Mouse (Mus musculus) stomach, embryonic 16.5 days (tissue): ENCODE results near the gene Slit3. TPM values are rescaled to one million over a fixed set of nuclear protein-coding genes. Genes with fewer than 3 reads are reported as not detected.

Experiments used
- ATAC-seq: fragments of 200-750 bp; cut with Nextera tagmentation; 2 replicates; pipeline ENCODE4 v1.8.0; 2017; ENCODE audit warnings: moderate number of reproducible peaks, moderate TSS enrichment; ENCODE audit not compliant: insufficient read depth, low FRiP score
- H3K27ac ChIP-seq: fragments of 300-500 bp; sonication (generic); 2 replicates; pipeline ENCODE4 v1.5.1; 2014; ENCODE audit warnings: low read length
- H3K27me3 ChIP-seq: fragments of 300-500 bp; sonication (generic); 2 replicates; pipeline ENCODE4 v1.6.1; 2014; ENCODE audit warnings: low read length, control low read depth, mixed read lengths; ENCODE audit not compliant: control insufficient read depth, insufficient read depth
- H3K36me3 ChIP-seq: fragments of 300-500 bp; sonication (generic); 2 replicates; pipeline ENCODE4 v1.6.1; 2014; ENCODE audit warnings: low read length; ENCODE audit not compliant: control insufficient read depth, insufficient read depth
- H3K4me1 ChIP-seq: fragments of 300-500 bp; sonication (generic); 2 replicates; pipeline ENCODE4 v1.6.1; 2014; ENCODE audit warnings: low read length, control low read depth, mixed read lengths; ENCODE audit not compliant: control insufficient read depth, insufficient read depth
- H3K4me2 ChIP-seq: fragments of 300-500 bp; sonication (generic); 2 replicates; pipeline ENCODE4 v1.6.1; 2014; ENCODE audit warnings: low read depth, low read length, mixed read lengths
- H3K4me3 ChIP-seq: fragments of 300-500 bp; sonication (generic); replicated peaks from 2 replicates; pipeline ENCODE4 v1.5.1; 2014; ENCODE audit warnings: mild to moderate bottlenecking, low read length
- H3K9ac ChIP-seq: fragments of 300-500 bp; sonication (generic); 2 replicates; pipeline ENCODE4 v1.6.1; 2014; ENCODE audit warnings: low read length
- H3K9me3 ChIP-seq: fragments of 300-500 bp; sonication (generic); replicated peaks from 2 replicates; pipeline ENCODE4 v1.6.1; 2016; ENCODE audit warnings: low read length, control low read depth; ENCODE audit not compliant: control insufficient read depth
- WGBS: fragments of 180-500 bp; shearing (Covaris S2); extraction: QIAGEN DNeasy Blood & Tissue Kit; methylation state at CpG from one replicate; pipeline ENCODE4 v1.1.7; 2014; 5-methylcytosine and 5-hydroxymethylcytosine counted together
- polyA plus RNA-seq: library from polyadenylated mRNA; unstranded; fragments of >200 nt; fragmentation: Nextera tagmentation; extraction: Ambion mirVana; gene quantifications from 2 replicates; pipeline ENCODE4 v1.2.1, GENCODE M21; 2015

Gene Slit3
- polyA plus RNA-seq, 1 experiment from 2014 or later: 9.4 TPM

GRCm38 (mm10) chr11:35366611-35367010 lies 245.6 kb downstream of the Slit3 start:
- Histone ChIP-seq H3K4me3 (no peak overlapping the region), H3K9me3 (no peaks in the 10 kb centered on the region), H3K36me3 (no peaks in the 10 kb centered on the region), H3K9ac (no peak overlapping the region), H3K4me2 (no peak overlapping the region), H3K27ac (no peak overlapping the region), H3K4me1 (peaks cover 9% of the 10 kb centered on the region), H3K27me3 (no peaks in the 10 kb centered on the region)
- ATAC-seq: no peak
- WGBS: 78% methylated on average over 4 of the region's 4 CpGs

GRCm38 (mm10) chr11:35367248-35367647 lies 246.2 kb downstream of the Slit3 start:
- Histone ChIP-seq H3K9ac (no peak overlapping the region), H3K27ac (no peak overlapping the region), H3K36me3 (no peaks in the 10 kb centered on the region), H3K27me3 (no peaks in the 10 kb centered on the region), H3K4me1 (peaks cover 9% of the 10 kb centered on the region), H3K4me2 (no peak overlapping the region), H3K4me3 (no peak overlapping the region), H3K9me3 (no peaks in the 10 kb centered on the region)
- no peak for ATAC-seq
- 90% methylated on average over 4 of the region's 4 CpGs for WGBS

GRCm38 (mm10) chr11:35369964-35370363 lies 248.9 kb downstream of the Slit3 start:
- Histone ChIP-seq H3K9me3 (0 out of 2 replicates have a peak, but pooled peaks cover 3% of the 10 kb centered on the region), H3K4me2 (no peak overlapping the region), H3K27me3 (no peaks in the 10 kb centered on the region), H3K4me1 (peaks cover 9% of the 10 kb centered on the region), H3K36me3 (no peaks in the 10 kb centered on the region), H3K27ac (no peak overlapping the region), H3K9ac (no peak overlapping the region), H3K4me3 (no peak overlapping the region)
- WGBS: 35% methylated on average over 7 of the region's 7 CpGs
- ATAC-seq: no peak

- Histone ChIP-seq H3K9ac (no peak overlapping the region), H3K9me3 (0 out of 2 replicates have a peak, but pooled peaks cover 3% of the 10 kb centered on the region), H3K36me3 (no peaks in the 10 kb centered on the region), H3K27ac (no peak overlapping the region), H3K4me2 (no peak overlapping the region), H3K27me3 (no peaks in the 10 kb centered on the region), H3K4me3 (no peak overlapping the region), H3K4me1 (peaks cover 9% of the 10 kb centered on the region)
- no peak for ATAC-seq
- 14% methylated on average over 5 of the region's 5 CpGs for WGBS
These were observed 249.7 kb downstream of the Slit3 start for GRCm38 (mm10) chr11:35370705-35371104.

GRCm38 (mm10) chr11:35372410-35372809 lies 251.4 kb downstream of the Slit3 start:
- 0 out of 2 replicates have a peak, but pooled peaks cover 3% of the 10 kb centered on the region for H3K9me3 ChIP-seq

GRCm38 (mm10) chr11:35375072-35375471 lies 254.0 kb downstream of the Slit3 start:
- WGBS: 60% methylated on average over 4 of the region's 4 CpGs
- H3K36me3 ChIP-seq: no peaks in the 10 kb centered on the region
- no peak overlapping the region for H3K4me2 ChIP-seq
- no peak overlapping the region for H3K27ac ChIP-seq
- H3K9ac ChIP-seq: no peak overlapping the region
- no peak overlapping the region for H3K4me3 ChIP-seq
- H3K9me3 ChIP-seq: 0 out of 2 replicates have a peak, but pooled peaks cover 3% of the 10 kb centered on the region
- no peaks in the 10 kb centered on the region for H3K27me3 ChIP-seq
- ATAC-seq: no peak
- peaks cover 7% of the 10 kb centered on the region for H3K4me1 ChIP-seq

More at GRCm38 (mm10) chr11:35372410-35372809, 251.4 kb downstream of the Slit3 start:
- Histone ChIP-seq H3K4me1 (peaks cover 9% of the 10 kb centered on the region), H3K27me3 (no peaks in the 10 kb centered on the region), H3K27ac (no peak overlapping the region), H3K9ac (no peak overlapping the region), H3K4me3 (no peak overlapping the region), H3K36me3 (no peaks in the 10 kb centered on the region), H3K4me2 (no peak overlapping the region)
- no peak for ATAC-seq
- WGBS: 94% methylated on average over 3 of the region's 3 CpGs

GRCm38 (mm10) chr11:35378802-35379201 lies 257.8 kb downstream of the Slit3 start:
- no peaks in the 10 kb centered on the region for H3K36me3 ChIP-seq
- no peak overlapping the region for H3K9ac ChIP-seq
- H3K4me2 ChIP-seq: no peak overlapping the region; the same call in 1 of the 2 replicates
- no peak for ATAC-seq
- no peaks in the 10 kb centered on the region for H3K4me1 ChIP-seq
- 73% methylated on average over 7 of the region's 7 CpGs for WGBS
- no peaks in the 10 kb centered on the region for H3K9me3 ChIP-seq
- H3K4me3 ChIP-seq: no peak overlapping the region
- no peak overlapping the region for H3K27ac ChIP-seq
- H3K27me3 ChIP-seq: no peaks in the 10 kb centered on the region

GRCm38 (mm10) chr11:35379407-35379806 lies 258.4 kb downstream of the Slit3 start:
- ATAC-seq: no peak

GRCm38 (mm10) chr11:35380766-35381165 lies 259.7 kb downstream of the Slit3 start:
- H3K4me2 ChIP-seq: no peak overlapping the region
- H3K4me1 ChIP-seq: no peaks in the 10 kb centered on the region
- H3K27ac ChIP-seq: no peak overlapping the region
- H3K36me3 ChIP-seq: no peaks in the 10 kb centered on the region
- ATAC-seq: no peak
- no peak overlapping the region for H3K9ac ChIP-seq
- no peaks in the 10 kb centered on the region for H3K9me3 ChIP-seq
- 94% methylated on average over 1 of the region's 1 CpGs for whole genome bisulfite sequencing
- H3K27me3 ChIP-seq: no peaks in the 10 kb centered on the region
- H3K4me3 ChIP-seq: no peak overlapping the region

More at GRCm38 (mm10) chr11:35379407-35379806, 258.4 kb downstream of the Slit3 start:
- Histone ChIP-seq H3K9me3 (no peaks in the 10 kb centered on the region), H3K4me1 (no peaks in the 10 kb centered on the region), H3K27me3 (no peaks in the 10 kb centered on the region), H3K9ac (peak overlapping the region; percentile 59; the same call in 1 of the 2 replicates), H3K36me3 (no peaks in the 10 kb centered on the region), H3K4me3 (peak overlapping the region; percentile 30), H3K27ac (no peak overlapping the region), H3K4me2 (peak overlapping the region; percentile 45)
- whole genome bisulfite sequencing: 47% methylated on average over 7 of the region's 7 CpGs
